Mouse (Mus musculus): ENCODE results near the gene Majin. TPM values are rescaled to one million over a fixed set of nuclear protein-coding genes. Genes with fewer than 3 reads are reported as not detected.
A peak's percentile ranks its signal among the peaks of the same experiment; 100 is the strongest.

The Majin gene
- polyA plus RNA-seq, 1 experiment: 0.08 TPM

DNA sequence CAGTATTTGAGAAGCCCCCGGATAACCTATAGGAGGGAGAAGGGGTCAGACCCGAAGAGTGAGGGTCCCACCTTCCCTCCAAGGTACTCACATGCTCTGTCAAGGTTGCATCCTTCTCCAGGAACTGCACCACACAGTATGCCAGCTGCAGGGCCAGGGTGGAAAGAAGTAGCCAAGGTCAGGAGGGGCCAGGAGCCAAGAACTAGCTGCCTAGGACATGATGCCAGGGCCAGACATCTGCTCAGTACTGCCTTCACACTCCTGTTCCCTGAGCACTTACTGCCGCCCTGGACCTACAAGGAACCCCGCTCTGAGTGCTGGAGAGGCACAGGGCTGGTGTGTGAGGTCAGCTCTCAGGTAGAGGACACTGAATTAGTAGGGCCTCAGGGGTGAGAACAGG lies 46.2 kb downstream of the Majin start:
- H3K27me3 ChIP-seq (ENCODE audit: control insufficient read depth, insufficient read depth, low read length): no peaks in the 10 kb centered on the region
- TF ChIP-seq CTCF (IDR thresholded peaks at IDR 0.05; ENCODE audit: borderline replicate concordance, insufficient read depth, low read depth, low read length) (no peak), POLR2A (IDR thresholded peaks at IDR 0.05; ENCODE audit: borderline replicate concordance, insufficient read depth, low read length) (no peak)
- no peak overlapping the region for H3K27ac ChIP-seq (ENCODE audit: insufficient read depth, low read length)
- H3K4me1 ChIP-seq (ENCODE audit: control insufficient read depth, insufficient read depth, low read length): peaks cover 28% of the 10 kb centered on the region
- peak; percentile 62 to 64 for DNase-seq
- H3K4me3 ChIP-seq (replicated peaks; ENCODE audit: insufficient read depth, low read depth, low read length): no peak overlapping the region
- WGBS: 56% methylated on average over 4 of the region's 4 CpGs

DNA sequence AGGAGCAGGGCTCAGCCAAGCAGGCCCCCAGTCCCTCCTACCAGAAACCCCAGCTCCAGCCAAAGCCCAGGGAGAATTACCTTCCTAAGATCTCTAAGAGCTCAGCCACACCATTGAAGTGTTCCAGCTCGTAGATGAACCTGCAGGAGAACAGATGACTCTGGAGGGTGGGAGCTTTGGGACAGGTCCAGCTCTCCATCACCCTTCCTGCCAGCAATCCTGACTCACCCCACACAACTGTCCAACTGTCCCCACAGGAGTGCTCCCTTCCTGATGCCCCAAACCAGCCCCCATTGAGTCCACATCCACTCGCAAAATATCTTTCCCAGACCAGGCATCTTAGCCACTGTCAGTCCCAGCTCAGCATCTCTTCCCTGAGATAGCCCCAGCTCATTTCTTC lies 46.8 kb downstream of the Majin start:
- H3K27ac ChIP-seq (ENCODE audit: insufficient read depth, low read length): no peak overlapping the region
- WGBS: 13% methylated on average over 2 of the region's 2 CpGs
- TF ChIP-seq POLR2A (IDR thresholded peaks at IDR 0.05; ENCODE audit: borderline replicate concordance, insufficient read depth, low read length): no peak
- TF ChIP-seq CTCF (IDR thresholded peaks at IDR 0.05; ENCODE audit: borderline replicate concordance, insufficient read depth, low read depth, low read length): no peak
- H3K4me3 ChIP-seq (replicated peaks; ENCODE audit: insufficient read depth, low read depth, low read length): no peak overlapping the region
- H3K4me1 ChIP-seq (ENCODE audit: control insufficient read depth, insufficient read depth, low read length): peaks cover 28% of the 10 kb centered on the region
- no peaks in the 10 kb centered on the region for H3K27me3 ChIP-seq (ENCODE audit: control insufficient read depth, insufficient read depth, low read length)
- peak; percentile 27 to 53 for DNase-seq

DNA sequence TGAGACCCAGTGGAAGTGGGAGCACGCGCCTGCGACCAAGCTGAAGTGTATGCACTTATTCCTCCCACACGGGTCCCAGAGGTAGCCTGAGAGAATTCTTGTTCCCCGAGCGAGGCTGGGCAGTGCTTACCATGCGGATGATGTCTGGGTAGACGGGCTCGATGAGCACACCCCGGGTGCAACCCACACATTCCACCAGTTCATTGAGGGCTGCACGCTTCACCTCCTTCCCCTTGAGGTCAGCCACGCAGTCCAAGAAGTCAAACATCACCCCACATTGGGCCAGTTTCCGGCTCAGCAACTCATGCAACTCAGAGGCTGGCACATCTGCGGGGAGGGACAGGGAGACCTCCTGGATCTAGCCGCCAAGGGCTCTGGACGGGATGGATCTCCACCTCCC lies 49.5 kb downstream of the Majin start:
- DNase-seq: peak in 1 of 2 experiments; percentile 12
- WGBS: 66% methylated on average over 16 of the region's 16 CpGs
- Histone ChIP-seq H3K27me3 (ENCODE audit: control insufficient read depth, insufficient read depth, low read length) (no peaks in the 10 kb centered on the region), H3K4me3 (replicated peaks; ENCODE audit: insufficient read depth, low read depth, low read length) (peak overlapping the region; percentile 44), H3K4me1 (ENCODE audit: control insufficient read depth, insufficient read depth, low read length) (peaks cover 24% of the 10 kb centered on the region), H3K27ac (ENCODE audit: insufficient read depth, low read length) (no peak overlapping the region)
- no peak for TF ChIP-seq CTCF (IDR thresholded peaks at IDR 0.05; ENCODE audit: borderline replicate concordance, insufficient read depth, low read depth, low read length)
- TF ChIP-seq POLR2A (IDR thresholded peaks at IDR 0.05; ENCODE audit: borderline replicate concordance, insufficient read depth, low read length): no peak

DNA sequence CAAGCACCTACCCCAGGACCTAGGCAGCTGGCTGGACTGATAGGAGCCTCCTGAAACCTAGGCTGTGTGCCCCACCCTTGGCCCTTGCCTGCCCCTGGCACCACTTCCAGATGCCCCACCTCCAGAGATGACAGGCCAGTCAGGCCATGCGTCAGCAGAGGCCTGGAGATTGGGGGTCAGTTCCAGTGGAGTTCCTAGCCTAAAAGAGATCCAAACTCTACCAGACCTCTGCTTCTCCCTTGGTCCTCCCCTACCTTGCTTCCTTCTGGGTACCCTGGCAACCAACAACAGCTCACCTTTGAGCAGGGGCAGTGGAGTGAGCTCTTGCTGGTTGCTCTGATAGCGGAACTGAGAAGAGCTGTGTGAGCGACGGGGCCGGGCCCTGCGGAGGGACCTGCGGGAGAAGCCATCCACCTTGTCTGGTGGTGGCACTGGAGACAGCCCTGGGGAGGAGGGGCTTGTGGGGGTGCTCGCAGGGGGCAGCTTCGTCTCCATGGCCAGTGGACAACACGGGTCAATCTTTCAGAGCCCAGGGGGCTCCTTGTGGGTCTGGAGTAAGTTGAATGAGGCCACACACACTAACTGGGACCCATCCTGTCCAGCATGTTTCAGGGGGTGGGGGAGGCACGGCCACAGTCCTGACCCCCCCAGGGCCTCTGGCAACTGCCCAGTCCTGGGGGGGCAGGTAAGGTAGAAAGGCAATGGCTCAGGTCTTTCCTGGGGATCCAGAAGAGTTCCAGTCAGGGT lies 50.3 kb downstream of the Majin start:
- Histone ChIP-seq H3K4me1 (ENCODE audit: control insufficient read depth, insufficient read depth, low read length) (peaks cover 24% of the 10 kb centered on the region), H3K27me3 (ENCODE audit: control insufficient read depth, insufficient read depth, low read length) (no peaks in the 10 kb centered on the region), H3K27ac (ENCODE audit: insufficient read depth, low read length) (0 out of 2 replicates have a peak overlapping the region, but pooled peaks have one; percentile 74), H3K4me3 (replicated peaks; ENCODE audit: insufficient read depth, low read depth, low read length) (peak overlapping the region; percentile 91)
- TF ChIP-seq CTCF (IDR thresholded peaks at IDR 0.05; ENCODE audit: borderline replicate concordance, insufficient read depth, low read depth, low read length): no peak
- TF ChIP-seq POLR2A (IDR thresholded peaks at IDR 0.05; ENCODE audit: borderline replicate concordance, insufficient read depth, low read length): no peak
- peak; percentile 50 to 51 for DNase-seq
- WGBS: 21% methylated on average over 11 of the region's 11 CpGs

DNA sequence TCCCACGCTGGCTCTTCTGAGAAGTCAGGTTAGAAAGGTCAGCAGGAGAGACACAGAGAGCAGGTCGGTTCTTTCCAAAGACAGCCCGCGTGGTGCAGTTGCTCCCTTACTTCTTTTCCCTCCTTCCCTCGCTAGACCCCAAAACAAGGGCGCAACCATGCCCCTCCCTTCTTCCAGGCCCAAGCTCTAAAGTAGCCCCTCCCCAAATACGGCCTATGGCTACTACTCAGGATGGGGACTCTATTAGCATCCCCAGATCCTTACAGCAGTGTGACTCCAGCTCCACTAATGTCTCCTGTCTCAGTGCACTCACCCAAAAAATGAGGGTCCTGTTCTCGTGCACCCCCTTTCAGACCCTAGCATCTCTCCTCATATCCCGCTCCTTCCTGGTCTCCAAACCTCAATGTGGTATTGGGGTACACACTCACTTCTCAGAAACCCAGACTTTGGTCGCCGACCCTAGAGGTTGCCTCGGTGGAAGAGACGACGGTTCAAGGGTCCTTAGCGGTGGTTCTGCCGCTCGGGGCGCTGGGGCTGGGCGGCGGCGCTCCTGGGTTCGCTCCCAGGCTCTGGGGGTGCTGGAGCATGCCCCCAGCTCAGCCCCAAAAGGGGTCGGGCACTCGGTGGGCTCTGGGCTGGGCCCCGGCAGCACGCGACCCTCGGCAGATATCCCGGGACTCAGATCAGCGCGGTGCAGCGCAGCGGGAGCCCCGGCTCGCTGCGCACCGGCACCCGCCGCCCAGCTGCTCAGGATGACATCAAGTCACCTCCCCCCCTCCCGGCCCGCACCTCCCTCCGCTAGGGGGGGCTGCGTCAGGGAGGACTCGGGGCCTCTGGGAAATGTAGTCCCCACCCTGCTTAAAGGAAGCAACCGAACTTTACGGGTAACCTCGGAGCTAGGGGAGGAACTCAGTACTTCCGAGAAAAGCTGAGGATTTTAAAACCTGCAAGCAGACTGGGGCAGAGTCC lies 51.2 kb downstream of the Majin start, which contains the start of gene Ppp2r5b:
Gene Ppp2r5b, minus strand, starts transcription at position 789 of the 969 bp plus-strand sequence.
- H3K4me3 ChIP-seq (replicated peaks; ENCODE audit: insufficient read depth, low read depth, low read length): peak within 1 kb of the TSS; percentile 91
- H3K4me1 ChIP-seq (ENCODE audit: control insufficient read depth, insufficient read depth, low read length): peaks cover 20% of the 10 kb centered on the region
- peak; percentile 62; the same call in 1 of the 2 replicates for TF ChIP-seq POLR2A (IDR thresholded peaks at IDR 0.05; ENCODE audit: borderline replicate concordance, insufficient read depth, low read length)
- no peak for TF ChIP-seq CTCF (IDR thresholded peaks at IDR 0.05; ENCODE audit: borderline replicate concordance, insufficient read depth, low read depth, low read length)
- H3K27ac ChIP-seq (ENCODE audit: insufficient read depth, low read length): peak within 1 kb of the TSS; percentile 93
- no peaks in the 10 kb centered on the region for H3K27me3 ChIP-seq (ENCODE audit: control insufficient read depth, insufficient read depth, low read length)
- WGBS: under 1% methylated on average over 48 of the region's 48 CpGs
- DNase-seq: peak; percentile 95 to 96

DNA sequence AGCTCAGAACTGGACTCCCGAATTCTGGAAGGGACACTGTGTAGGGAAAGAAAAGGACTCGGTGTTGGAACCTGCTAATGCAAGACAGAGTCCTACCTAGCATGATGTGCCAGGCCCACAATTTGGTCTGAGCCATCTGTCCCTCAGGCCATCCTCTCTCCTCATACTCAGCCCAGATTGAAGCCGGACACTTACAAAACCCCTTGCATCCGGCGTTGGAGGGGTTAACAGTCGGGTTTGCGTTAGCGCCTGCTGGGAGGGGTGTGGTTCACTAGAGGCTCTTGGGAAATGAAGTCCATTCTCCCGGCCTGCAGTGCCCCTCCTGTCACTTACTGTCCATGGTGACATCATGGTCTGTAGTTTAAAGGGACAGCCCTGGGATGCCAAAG lies 51.9 kb downstream of the Majin start:
- Histone ChIP-seq H3K27me3 (ENCODE audit: control insufficient read depth, insufficient read depth, low read length) (no peaks in the 10 kb centered on the region), H3K4me3 (replicated peaks; ENCODE audit: insufficient read depth, low read depth, low read length) (peak overlapping the region; percentile 89), H3K4me1 (ENCODE audit: control insufficient read depth, insufficient read depth, low read length) (peaks cover 13% of the 10 kb centered on the region), H3K27ac (ENCODE audit: insufficient read depth, low read length) (peak overlapping the region; percentile 93)
- under 1% methylated on average over 9 of the region's 9 CpGs for WGBS
- peak; percentile 94 to 96 for DNase-seq
- no peak for TF ChIP-seq POLR2A (IDR thresholded peaks at IDR 0.05; ENCODE audit: borderline replicate concordance, insufficient read depth, low read length)
- TF ChIP-seq CTCF (IDR thresholded peaks at IDR 0.05; ENCODE audit: borderline replicate concordance, insufficient read depth, low read depth, low read length): no peak

DNA sequence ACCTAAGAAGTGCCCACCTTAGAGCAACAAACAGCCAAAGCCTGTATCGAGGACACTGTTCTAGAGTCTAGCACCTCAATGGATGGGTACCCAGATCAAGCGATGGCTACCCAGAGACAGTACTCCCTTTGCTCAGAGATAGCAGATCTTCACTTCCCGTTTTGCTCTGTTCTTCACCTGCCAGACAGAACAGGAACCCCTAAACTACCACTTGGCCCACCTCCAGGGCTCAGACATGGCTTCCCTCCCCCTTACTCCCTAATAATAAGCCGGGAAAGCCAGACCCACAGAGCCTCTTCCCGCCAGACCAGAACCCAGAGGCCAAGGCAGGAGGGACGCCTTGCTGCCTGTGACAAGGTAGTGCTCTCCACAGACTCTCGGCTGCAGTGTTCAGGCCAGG lies 52.7 kb downstream of the Majin start:
- 67% methylated on average over 7 of the region's 7 CpGs for WGBS
- H3K27ac ChIP-seq (ENCODE audit: insufficient read depth, low read length): peak overlapping the region; percentile 60
- H3K4me1 ChIP-seq (ENCODE audit: control insufficient read depth, insufficient read depth, low read length): peaks cover 10% of the 10 kb centered on the region
- TF ChIP-seq POLR2A (IDR thresholded peaks at IDR 0.05; ENCODE audit: borderline replicate concordance, insufficient read depth, low read length) (no peak), CTCF (IDR thresholded peaks at IDR 0.05; ENCODE audit: borderline replicate concordance, insufficient read depth, low read depth, low read length) (no peak)
- peak; percentile 38 to 42 for DNase-seq
- H3K4me3 ChIP-seq (replicated peaks; ENCODE audit: insufficient read depth, low read depth, low read length): no peak overlapping the region
- no peaks in the 10 kb centered on the region for H3K27me3 ChIP-seq (ENCODE audit: control insufficient read depth, insufficient read depth, low read length)
